Mouse (Mus musculus) stomach, embryonic 14.5 days (tissue): ENCODE results near the gene Gstt2. TPM values are rescaled to one million over a fixed set of nuclear protein-coding genes. Genes with fewer than 3 reads are reported as not detected.

Source experiments
- ATAC-seq: fragments of 200-750 bp; cut with Nextera tagmentation; 2 replicates; pipeline ENCODE4 v1.8.0; 2017; ENCODE audit warnings: low read depth, moderate TSS enrichment; ENCODE audit not compliant: insufficient number of reproducible peaks, insufficient read depth, low FRiP score
- H3K27ac ChIP-seq: fragments of 300-500 bp; sonication (generic); 2 replicates; pipeline ENCODE4 v1.5.1; 2014; ENCODE audit warnings: mild to moderate bottlenecking, low read length, moderate library complexity, mixed read lengths
- H3K27me3 ChIP-seq: fragments of 300-500 bp; sonication (generic); 2 replicates; pipeline ENCODE4 v1.6.1; 2014; ENCODE audit warnings: low read length, control low read depth, mixed read lengths; ENCODE audit not compliant: control insufficient read depth, insufficient read depth
- H3K36me3 ChIP-seq: fragments of 300-500 bp; sonication (generic); 2 replicates; pipeline ENCODE4 v1.6.1; 2014; ENCODE audit warnings: mild to moderate bottlenecking, control low read depth, low read length, moderate library complexity, mixed read lengths; ENCODE audit not compliant: control insufficient read depth, insufficient read depth
- H3K4me1 ChIP-seq: fragments of 300-500 bp; sonication (generic); 2 replicates; pipeline ENCODE4 v1.6.1; 2014; ENCODE audit warnings: low read length, control low read depth, mixed read lengths; ENCODE audit not compliant: control insufficient read depth, insufficient read depth
- H3K4me2 ChIP-seq: fragments of 300-500 bp; sonication (generic); replicated peaks from 2 replicates; pipeline ENCODE4 v1.6.1; 2014; ENCODE audit warnings: low read depth, low read length, control low read depth
- H3K4me3 ChIP-seq: fragments of 300-500 bp; sonication (generic); 2 replicates; pipeline ENCODE4 v1.5.1; 2014; ENCODE audit warnings: low read depth, low read length, control low read depth
- H3K9ac ChIP-seq: fragments of 300-500 bp; sonication (generic); replicated peaks from 2 replicates; pipeline ENCODE4 v1.6.1; 2014; ENCODE audit warnings: low read depth, mild to moderate bottlenecking, control low read depth, low read length, moderate library complexity, mixed read lengths
- H3K9me3 ChIP-seq: fragments of 300-500 bp; sonication (generic); 2 replicates; pipeline ENCODE4 v1.6.1; 2016; ENCODE audit warnings: low read depth, low read length, control low read depth; ENCODE audit not compliant: control insufficient read depth
- WGBS: fragments of 180-500 bp; shearing (Covaris S2); extraction: QIAGEN DNeasy Blood & Tissue Kit; methylation state at CpG from one replicate; pipeline ENCODE4 v1.1.7; 2014; 5-methylcytosine and 5-hydroxymethylcytosine counted together
- polyA plus RNA-seq: library from polyadenylated mRNA; unstranded; fragments of >200 nt; fragmentation: Nextera tagmentation; extraction: Ambion mirVana; gene quantifications from 2 replicates; pipeline ENCODE4 v1.2.1, GENCODE M21; 2014

Gstt2 gene
- polyA plus RNA-seq, 1 experiment from 2014 or later: 43.5 TPM

DNA sequence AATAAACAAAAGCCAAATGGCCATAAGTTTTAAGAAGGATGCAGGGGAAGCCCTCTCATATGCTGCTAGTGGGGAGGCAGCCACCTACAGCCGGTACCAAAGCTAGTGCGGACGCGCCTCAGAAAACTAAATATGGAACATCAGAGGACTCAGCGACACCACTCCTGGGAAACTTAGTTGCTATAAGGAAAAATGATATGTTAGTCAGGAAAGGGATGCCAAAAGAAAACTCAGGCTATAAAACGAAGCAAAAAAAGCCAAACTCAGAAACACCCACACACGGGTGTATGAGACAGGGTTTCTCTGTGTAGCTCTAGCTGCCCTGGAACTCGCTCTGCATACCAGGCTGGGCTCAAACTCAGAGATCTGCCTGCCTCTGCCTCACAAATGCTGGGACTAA is 48.9 kb downstream of the Gstt2 start:
- 94% methylated on average over 8 of the region's 8 CpGs for WGBS
- H3K27me3 ChIP-seq: no peaks in the 10 kb centered on the region

GRCm38 (mm10) chr10:75785442-75785841 is 51.8 kb downstream of the Gstt2 start:
- 62% methylated on average over 1 of the region's 1 CpGs for WGBS
- Histone ChIP-seq H3K9ac (no peak overlapping the region), H3K4me1 (no peaks in the 10 kb centered on the region), H3K27me3 (no peaks in the 10 kb centered on the region), H3K36me3 (no peaks in the 10 kb centered on the region), H3K4me3 (no peak overlapping the region), H3K27ac (no peak overlapping the region), H3K4me2 (no peak overlapping the region), H3K9me3 (no peaks in the 10 kb centered on the region)
- ATAC-seq: no peak

More for the DNA sequence above, 48.9 kb downstream of the Gstt2 start:
- H3K27ac ChIP-seq: no peak overlapping the region
- H3K9me3 ChIP-seq: no peaks in the 10 kb centered on the region
- H3K9ac ChIP-seq: no peak overlapping the region
- ATAC-seq: no peak
- H3K4me1 ChIP-seq: 0 out of 2 replicates have a peak, but pooled peaks cover 4% of the 10 kb centered on the region
- no peak overlapping the region for H3K4me2 ChIP-seq
- no peaks in the 10 kb centered on the region for H3K36me3 ChIP-seq
- H3K4me3 ChIP-seq: no peak overlapping the region

Other genes starting within 250 kb of the Gstt2 start
- 4.1 and 5.2 TPM in 2 replicates for gene Ggt5, start 248.1 kb downstream of the Gstt2 start, polyA plus RNA-seq
- 8.3 and 10.2 TPM in 2 replicates for gene Susd2, start 193.4 kb downstream of the Gstt2 start, polyA plus RNA-seq
- 42.7 and 49.0 TPM in 2 replicates for gene Cabin1, start 73.1 kb downstream of the Gstt2 start, polyA plus RNA-seq
- 65.3 and 65.5 TPM in 2 replicates for gene Ddt, start 64.0 kb downstream of the Gstt2 start, polyA plus RNA-seq
- not detected in 2 replicates for gene Gm20441, start 56.5 kb downstream of the Gstt2 start, polyA plus RNA-seq
- gene Gstt3, start 56.0 kb downstream of the Gstt2 start, polyA plus RNA-seq: 46.5 and 48.5 TPM in 2 replicates
- gene Gstt1, start 38.8 kb downstream of the Gstt2 start, polyA plus RNA-seq: 11.6 and 12.6 TPM in 2 replicates
- not detected in 2 replicates for gene Gstt4, start 14.9 kb downstream of the Gstt2 start, polyA plus RNA-seq
- gene Mif, start 22.8 kb upstream of the Gstt2 start, polyA plus RNA-seq: 1,950 and 2,198 TPM in 2 replicates
- 2.3 and 3.3 TPM in 2 replicates for gene Derl3, start 56.0 kb upstream of the Gstt2 start, polyA plus RNA-seq
- 182 and 197 TPM in 2 replicates for gene Smarcb1, start 84.2 kb upstream of the Gstt2 start, polyA plus RNA-seq
- gene Chchd10, start 95.7 kb upstream of the Gstt2 start, polyA plus RNA-seq: 40.3 and 47.6 TPM in 2 replicates
- 47.9 and 59.5 TPM in 2 replicates for gene Mmp11, start 99.1 kb upstream of the Gstt2 start, polyA plus RNA-seq
- gene Gm867, start 103.2 kb upstream of the Gstt2 start, polyA plus RNA-seq: not detected in 2 replicates
- gene Vpreb3, start 105.6 kb upstream of the Gstt2 start, polyA plus RNA-seq: 0.88 and 1.3 TPM in 2 replicates
- not detected in 2 replicates for gene Gm5134, start 117.1 kb upstream of the Gstt2 start, polyA plus RNA-seq
- 23.2 and 24.8 TPM in 2 replicates for gene Zfp280b, start 195.2 kb upstream of the Gstt2 start, polyA plus RNA-seq